Mouse (Mus musculus): ENCODE data around the gene Plvap.

- TF ChIP-seq ZNF384 (IDR thresholded peaks at IDR 0.05; ENCODE audit: low read depth, low read length) (no peak), POLR2A (IDR thresholded peaks at IDR 0.05; ENCODE audit: control insufficient read depth in 1 of 2, insufficient read depth in 1 of 2, low read depth in 1 of 2, low read length in 2 of 2, poor library complexity in 1 of 2) (no peak), CTCF (IDR thresholded peaks at IDR 0.05 in 2 of 3, conservative IDR thresholded peaks at IDR 0.05 in 1 of 3; ENCODE audit: control insufficient read depth in 1 of 3, insufficient read depth in 1 of 3, low read depth in 2 of 3, low read length in 3 of 3, poor library complexity in 1 of 3, severe bottlenecking in 1 of 3) (no peak), MEF2A (IDR thresholded peaks at IDR 0.05; ENCODE audit: extremely low read depth, insufficient replicate concordance, low read depth, low read length, poor library complexity, severe bottlenecking) (no peak), MYC (IDR thresholded peaks at IDR 0.05; ENCODE audit: low read depth, low read length) (no peak), HCFC1 (IDR thresholded peaks at IDR 0.05; ENCODE audit: low read depth, low read length) (no peak), UBTF (IDR thresholded peaks at IDR 0.05; ENCODE audit: borderline replicate concordance, insufficient read depth, low read depth, low read length) (no peak), RAD21 (IDR thresholded peaks at IDR 0.05; ENCODE audit: low read depth, low read length) (no peak), MAFK (IDR thresholded peaks at IDR 0.05; ENCODE audit: borderline replicate concordance, low read depth, low read length) (no peak), USF1 (IDR thresholded peaks at IDR 0.05; ENCODE audit: low read depth, low read length) (no peak), POLR2AphosphoS2 (IDR thresholded peaks at IDR 0.05; ENCODE audit: low read length) (no peak), NRF1 (IDR thresholded peaks at IDR 0.05; ENCODE audit: insufficient read depth, low read depth, low read length, poor library complexity, severe bottlenecking) (no peak), ZKSCAN1 (IDR thresholded peaks at IDR 0.05; ENCODE audit: low read depth, low read length) (no peak)
These were observed 2.2 kb downstream of the Plvap start for GRCm38 (mm10) chr8:71509316-71509715.

Measured in MEL (cell line).